Mouse (Mus musculus) heart, adult 2 months (tissue): ENCODE results near the gene Rnf157. TPM values are rescaled to one million over a fixed set of nuclear protein-coding genes. Genes with fewer than 3 reads are reported as not detected.

ENCODE experiments used
- DNase-seq, 2 experiments: peaks; one replicate each; pipeline ENCODE4 v3.0.0; 2021
- H3K27ac ChIP-seq: fragments of 200-600 bp; 2 replicates; pipeline ENCODE4 v1.8.1; 2022
- H3K27me3 ChIP-seq: fragments of 200-500 bp; 2 replicates; pipeline ENCODE4 v1.6.1; 2012; ENCODE audit warnings: mild to moderate bottlenecking, low read length, inconsistent platforms, mixed read lengths; ENCODE audit not compliant: control insufficient read depth, insufficient read depth
- H3K36me3 ChIP-seq: fragments of 200-500 bp; 2 replicates; pipeline ENCODE4 v1.6.1; 2012; ENCODE audit warnings: low read length, inconsistent platforms; ENCODE audit not compliant: control insufficient read depth, insufficient read depth
- H3K4me1 ChIP-seq: fragments of 200-500 bp; 2 replicates; pipeline ENCODE4 v1.6.1; 2011; ENCODE audit warnings: low read length; ENCODE audit not compliant: control insufficient read depth, insufficient read depth
- H3K4me3 ChIP-seq: fragments of 200-600 bp; 2 replicates; pipeline ENCODE4 v1.8.1; 2022
- H3K79me2 ChIP-seq: fragments of 200-500 bp; replicated peaks from 2 replicates; pipeline ENCODE4 v1.6.1; 2012; ENCODE audit warnings: mild to moderate bottlenecking, inconsistent platforms, low read length, moderate library complexity, mixed read lengths; ENCODE audit not compliant: control insufficient read depth, insufficient read depth
- H3K9ac ChIP-seq: fragments of 200-500 bp; 2 replicates; pipeline ENCODE4 v1.6.1; 2012; ENCODE audit warnings: low read depth, mild to moderate bottlenecking, control low read depth, inconsistent platforms, low read length, mixed read lengths
- CTCF ChIP-seq: fragments of 200-600 bp; IDR thresholded peaks from 2 replicates; pipeline ENCODE4 v1.8.1; 2022; ENCODE audit warnings: antibody characterized with exemption, mild to moderate bottlenecking, moderate library complexity
- EP300 ChIP-seq: fragments of 200-500 bp; IDR thresholded peaks from 2 replicates; pipeline ENCODE4 v1.6.1; 2011; ENCODE audit warnings: low read depth, low read length, control low read depth; ENCODE audit not compliant: insufficient read depth
- POLR2A ChIP-seq: fragments of 200-500 bp; IDR thresholded peaks from 2 replicates; pipeline ENCODE4 v1.6.1; 2011; ENCODE audit warnings: mild to moderate bottlenecking, low read depth, low read length, control low read depth; ENCODE audit not compliant: insufficient read depth
- WGBS: fragments of 180-500 bp; shearing (Covaris S2); methylation state at CpG from one replicate; pipeline ENCODE4 v1.1.7; 2018; 5-methylcytosine and 5-hydroxymethylcytosine counted together
- intact Hi-C: fragments of 180-260 bp; cut with DNase I; formaldehyde crosslinking; loops from one replicate; pipeline ENCODE4 v1.15.1; 2025
- polyA plus RNA-seq: library from polyadenylated mRNA; depleted of rRNA; stranded (reverse); fragments of >200 nt; gene quantifications from 2 replicates; pipeline ENCODE4 v1.2.3, GENCODE M21; 2012
- total RNA-seq, 2 experiments: library from RNA; stranded (reverse); gene quantifications; 2 replicates each; pipeline ENCODE4 v1.2.3; 2021

Gene Rnf157
- total and polyA plus RNA-seq, 3 experiments, result 3.0 to 7.2 (median 6.0) TPM

DNA sequence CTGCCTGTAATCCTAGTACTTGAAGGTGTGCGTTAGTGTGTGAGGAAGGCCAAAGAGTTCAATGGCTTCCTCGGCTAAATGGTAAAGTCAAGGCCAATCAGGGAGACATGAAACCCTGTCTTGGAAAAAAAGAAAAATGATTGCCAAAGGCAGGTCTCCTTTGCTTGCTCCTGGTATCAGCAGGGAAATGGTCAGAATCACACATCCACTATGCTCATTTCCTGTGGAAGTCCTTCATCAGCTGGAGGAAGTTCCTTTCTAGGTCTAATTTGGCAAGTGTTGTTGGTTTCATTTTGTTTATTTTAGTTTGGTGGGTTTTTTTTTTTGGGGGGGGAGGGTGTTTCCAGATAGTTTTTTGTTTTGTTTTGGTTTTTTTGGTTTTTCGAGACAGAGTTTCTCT is 3.8 kb downstream of the Rnf157 start:
- H3K9ac ChIP-seq, result no peak overlapping the region
- intact Hi-C loops, result no loop called here
- DNase-seq, result no peak
- no peaks in the 10 kb centered on the region for H3K36me3 ChIP-seq
- peaks cover 2% of the 10 kb centered on the region; the same call in 1 of the 2 replicates for H3K27me3 ChIP-seq
- H3K4me3 ChIP-seq, result no peak overlapping the region
- TF ChIP-seq CTCF (no peak), EP300 (no peak), POLR2A (no peak)
- no peak overlapping the region for H3K27ac ChIP-seq
- no peaks in the 10 kb centered on the region; the same call in 1 of the 2 replicates for H3K79me2 ChIP-seq
- 49% methylated on average over 3 of the region's 3 CpGs for WGBS
- peaks cover 2% of the 10 kb centered on the region for H3K4me1 ChIP-seq

- 86% methylated on average over 16 of the region's 16 CpGs for WGBS
- Histone ChIP-seq H3K4me1 (no peaks in the 10 kb centered on the region; the same call in 1 of the 2 replicates), H3K79me2 (no peaks in the 10 kb centered on the region), H3K27ac (no peak overlapping the region), H3K36me3 (no peaks in the 10 kb centered on the region), H3K4me3 (no peak overlapping the region), H3K9ac (no peak overlapping the region), H3K27me3 (no peaks in the 10 kb centered on the region)
- no peak for DNase-seq
- intact Hi-C loops, result no loop called here
- TF ChIP-seq EP300, result no peak
- no peak for TF ChIP-seq POLR2A
- no peak for TF ChIP-seq CTCF
These were observed 6.6 kb downstream of the Rnf157 start for GRCm38 (mm10) chr11:116406231-116406728.

GRCm38 (mm10) chr11:116405601-116406000 is 7.2 kb downstream of the Rnf157 start:
- no peaks in the 10 kb centered on the region for H3K36me3 ChIP-seq
- no peaks in the 10 kb centered on the region for H3K79me2 ChIP-seq
- intact Hi-C loops, result no loop called here
- no peaks in the 10 kb centered on the region; the same call in 1 of the 2 replicates for H3K4me1 ChIP-seq
- H3K4me3 ChIP-seq, result no peak overlapping the region
- H3K9ac ChIP-seq, result no peak overlapping the region
- no peak overlapping the region for H3K27ac ChIP-seq
- TF ChIP-seq POLR2A (no peak), CTCF (no peak), EP300 (no peak)
- no peak for DNase-seq
- no peaks in the 10 kb centered on the region for H3K27me3 ChIP-seq
- 84% methylated on average over 4 of the region's 4 CpGs for WGBS

- WGBS, result 13% methylated on average over 4 of the region's 4 CpGs
- no peaks in the 10 kb centered on the region for H3K27me3 ChIP-seq
- H3K4me3 ChIP-seq, result no peak overlapping the region
- H3K4me1 ChIP-seq, result peaks cover 1% of the 10 kb centered on the region; the same call in 1 of the 2 replicates
- intact Hi-C loops, result no loop called here
- no peaks in the 10 kb centered on the region for H3K79me2 ChIP-seq
- H3K27ac ChIP-seq, result no peak overlapping the region
- no peak overlapping the region for H3K9ac ChIP-seq
- no peak for DNase-seq
- no peak for TF ChIP-seq EP300
- TF ChIP-seq CTCF, result no peak
- no peak for TF ChIP-seq POLR2A
- no peaks in the 10 kb centered on the region for H3K36me3 ChIP-seq
These were observed 12.3 kb downstream of the Rnf157 start for GRCm38 (mm10) chr11:116400560-116400959.

DNA sequence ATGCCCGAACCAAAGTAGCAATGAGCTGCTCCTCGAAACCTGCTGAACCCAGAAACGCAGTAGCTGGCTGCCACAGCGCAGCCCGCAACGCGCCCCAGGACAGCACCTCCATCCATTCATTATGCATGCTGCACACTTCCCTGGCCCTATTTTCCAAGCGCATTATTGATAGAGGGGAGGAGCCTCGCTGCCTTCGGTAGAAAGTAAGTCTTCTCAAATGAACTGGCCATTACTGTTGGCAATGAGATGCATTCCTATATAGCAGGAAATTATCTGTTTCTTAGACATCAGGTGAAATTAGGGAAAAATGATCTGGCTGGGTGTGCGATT is 14.5 kb downstream of the Rnf157 start:
- H3K9ac ChIP-seq, result no peak overlapping the region
- H3K27me3 ChIP-seq, result no peaks in the 10 kb centered on the region
- no peak for DNase-seq
- WGBS, result 88% methylated on average over 11 of the region's 11 CpGs
- no peak overlapping the region for H3K4me3 ChIP-seq
- intact Hi-C loops, result loop anchor here (5.0 kb wide), 1 partner anchor 44 kb away; no protein-coding TSS in a partner anchor
- TF ChIP-seq POLR2A (no peak), CTCF (no peak), EP300 (no peak)
- H3K36me3 ChIP-seq, result no peaks in the 10 kb centered on the region
- peaks cover 4% of the 10 kb centered on the region for H3K4me1 ChIP-seq
- H3K79me2 ChIP-seq, result no peaks in the 10 kb centered on the region
- no peak overlapping the region for H3K27ac ChIP-seq

GRCm38 (mm10) chr11:116397517-116398347 is 15.1 kb downstream of the Rnf157 start:
- Histone ChIP-seq H3K27me3 (no peaks in the 10 kb centered on the region), H3K4me3 (no peak overlapping the region), H3K79me2 (no peaks in the 10 kb centered on the region), H3K27ac (no peak overlapping the region), H3K9ac (no peak overlapping the region), H3K4me1 (peaks cover 4% of the 10 kb centered on the region), H3K36me3 (no peaks in the 10 kb centered on the region)
- TF ChIP-seq POLR2A (no peak), CTCF (no peak), EP300 (no peak)
- DNase-seq, result no peak
- 52% methylated on average over 8 of the region's 8 CpGs for WGBS
- intact Hi-C loops, result loop anchor here (5.0 kb wide), 1 partner anchor 45 kb away; no protein-coding TSS in a partner anchor
